Mouse (Mus musculus) erythroblast, embryonic 14.5 days (primary cell): ENCODE data around the gene Pbx2. TPM values are rescaled to one million over a fixed set of nuclear protein-coding genes. Genes with fewer than 3 reads are reported as not detected.

Experiments used
- H3K27me3 ChIP-seq: 2 replicates; pipeline ENCODE4 v1.6.1; 2012; ENCODE audit warnings: inconsistent platforms; ENCODE audit not compliant: control insufficient read depth
- H3K36me3 ChIP-seq: 2 replicates; pipeline ENCODE4 v1.6.1; 2012; ENCODE audit warnings: mild to moderate bottlenecking, inconsistent platforms; ENCODE audit not compliant: control insufficient read depth
- H3K4me1 ChIP-seq: 2 replicates; pipeline ENCODE4 v1.6.1; 2012; ENCODE audit warnings: inconsistent platforms; ENCODE audit not compliant: control insufficient read depth
- H3K4me3 ChIP-seq: replicated peaks from 2 replicates; pipeline ENCODE3; 2012; ENCODE audit warnings: moderate library complexity, mild to moderate bottlenecking, inconsistent platforms
- H3K9me3 ChIP-seq: 2 replicates; pipeline ENCODE4 v1.6.1; 2012; ENCODE audit warnings: low read length, inconsistent platforms, mixed read lengths; ENCODE audit not compliant: control insufficient read depth
- GATA1 ChIP-seq: IDR thresholded peaks from 2 replicates; pipeline ENCODE4 v1.6.1; 2012; ENCODE audit warnings: low read length, inconsistent platforms, mixed read lengths
- TAL1 ChIP-seq: IDR thresholded peaks from 3 replicates; pipeline ENCODE4 v1.6.1; 2012; ENCODE audit warnings: low read length, inconsistent platforms, mixed read lengths
- polyA plus RNA-seq: library from polyadenylated mRNA; stranded (reverse); fragments of >175 nt; gene quantifications from 2 replicates; pipeline ENCODE4 v1.2.3, GENCODE M21; 2012

The Pbx2 gene
- polyA plus RNA-seq, 1 experiment: 11.5 TPM

DNA sequence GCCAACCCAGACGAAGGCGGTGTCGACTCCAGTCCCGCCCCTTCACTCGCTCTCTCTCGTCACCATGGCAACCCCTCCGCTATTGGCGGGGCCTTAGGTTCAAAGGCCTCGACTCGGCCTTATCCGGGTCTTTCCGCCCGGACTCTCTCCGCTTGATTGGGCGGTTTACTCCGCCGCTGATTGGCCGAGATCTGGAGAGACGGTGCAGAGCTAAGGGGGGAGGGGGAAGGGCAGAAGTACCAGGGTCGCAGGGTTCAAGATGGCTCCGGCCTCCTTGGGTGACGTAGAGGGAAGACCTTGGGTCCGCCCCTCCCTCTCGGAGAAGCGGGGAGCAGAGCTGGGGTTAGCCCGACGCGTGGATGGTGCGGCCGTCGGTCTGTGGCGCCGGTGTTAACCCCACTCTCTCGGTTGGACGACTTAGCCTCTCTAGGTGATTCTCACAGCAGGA, 13.0 kb downstream of the Pbx2 start, which contains the start of gene Agpat1:
Agpat1 (plus strand) TSS at position 202 of the 448 bp plus-strand sequence.
- Histone ChIP-seq H3K36me3 (peaks cover 44% of the 10 kb centered on the region), H3K27me3 (no peaks in the 10 kb centered on the region), H3K4me1 (peaks cover 76% of the 10 kb centered on the region), H3K9me3 (no peaks in the 10 kb centered on the region), H3K4me3 (peak within 1 kb of the TSS; percentile 94)
- no peak for TF ChIP-seq GATA1
- no peak for TF ChIP-seq TAL1

DNA sequence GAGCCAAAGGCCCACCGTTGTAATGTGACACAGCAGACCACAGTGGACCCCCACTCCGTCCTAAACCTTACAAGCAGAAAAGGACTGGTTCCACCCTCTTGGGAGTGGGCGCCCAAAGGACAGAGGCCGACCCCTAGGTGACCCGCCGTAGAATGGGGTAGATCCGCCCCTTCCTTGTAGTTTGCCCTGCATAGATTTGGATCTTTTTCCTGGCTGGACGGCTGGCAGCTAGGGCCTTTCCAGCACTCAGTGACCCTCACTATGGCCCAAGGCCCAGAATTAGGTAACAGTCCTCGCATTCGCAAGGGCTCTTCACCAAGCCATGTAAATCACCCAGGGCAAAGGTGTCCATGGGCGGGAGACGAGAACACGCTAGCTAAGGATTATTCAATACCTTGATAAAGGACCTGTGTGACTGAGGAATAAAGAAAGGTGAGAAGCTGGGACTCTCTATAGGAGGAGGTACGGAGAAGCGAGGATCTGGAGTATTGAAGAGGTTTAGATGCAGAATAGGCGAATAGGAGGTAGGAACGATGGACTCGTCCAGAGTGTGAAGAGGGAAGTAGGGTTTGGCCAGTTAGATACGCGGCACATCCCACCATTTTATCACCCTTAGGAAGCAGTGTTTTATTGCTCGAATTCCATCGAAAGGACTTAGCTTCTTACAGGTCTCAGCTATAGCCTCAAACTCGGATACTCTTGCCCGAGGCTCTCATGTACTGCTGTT, 13.6 kb downstream of the Pbx2 start:
- H3K36me3 ChIP-seq: peaks cover 41% of the 10 kb centered on the region
- no peaks in the 10 kb centered on the region for H3K9me3 ChIP-seq
- H3K27me3 ChIP-seq: no peaks in the 10 kb centered on the region
- H3K4me1 ChIP-seq: peaks cover 74% of the 10 kb centered on the region
- TF ChIP-seq TAL1 (no peak), GATA1 (no peak)
- peak overlapping the region; percentile 94 for H3K4me3 ChIP-seq

DNA sequence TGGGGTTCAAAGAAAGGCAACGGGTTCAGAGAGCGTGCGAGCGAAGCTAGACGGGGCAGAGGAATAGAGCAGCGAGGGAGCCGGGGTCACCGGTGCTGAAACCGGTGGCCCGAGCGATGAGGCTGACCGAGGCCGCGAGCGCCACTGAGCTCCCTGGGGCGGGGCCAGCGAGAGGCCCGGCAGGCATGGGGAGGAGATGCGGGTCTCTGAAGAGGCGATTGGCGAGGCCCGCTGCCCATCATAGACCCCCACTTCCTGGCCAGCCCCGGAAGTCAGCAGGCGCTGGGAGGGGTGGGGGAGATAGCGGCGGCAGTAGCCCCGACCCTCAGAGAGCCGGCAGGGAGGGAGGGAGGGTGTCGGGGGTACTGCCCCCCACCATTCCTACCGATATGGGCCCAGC, 14.5 kb downstream of the Pbx2 start:
- no peak for TF ChIP-seq TAL1
- TF ChIP-seq GATA1: no peak
- Histone ChIP-seq H3K9me3 (no peaks in the 10 kb centered on the region), H3K4me3 (peak overlapping the region; percentile 94), H3K27me3 (no peaks in the 10 kb centered on the region), H3K36me3 (peaks cover 39% of the 10 kb centered on the region), H3K4me1 (peaks cover 68% of the 10 kb centered on the region)

DNA sequence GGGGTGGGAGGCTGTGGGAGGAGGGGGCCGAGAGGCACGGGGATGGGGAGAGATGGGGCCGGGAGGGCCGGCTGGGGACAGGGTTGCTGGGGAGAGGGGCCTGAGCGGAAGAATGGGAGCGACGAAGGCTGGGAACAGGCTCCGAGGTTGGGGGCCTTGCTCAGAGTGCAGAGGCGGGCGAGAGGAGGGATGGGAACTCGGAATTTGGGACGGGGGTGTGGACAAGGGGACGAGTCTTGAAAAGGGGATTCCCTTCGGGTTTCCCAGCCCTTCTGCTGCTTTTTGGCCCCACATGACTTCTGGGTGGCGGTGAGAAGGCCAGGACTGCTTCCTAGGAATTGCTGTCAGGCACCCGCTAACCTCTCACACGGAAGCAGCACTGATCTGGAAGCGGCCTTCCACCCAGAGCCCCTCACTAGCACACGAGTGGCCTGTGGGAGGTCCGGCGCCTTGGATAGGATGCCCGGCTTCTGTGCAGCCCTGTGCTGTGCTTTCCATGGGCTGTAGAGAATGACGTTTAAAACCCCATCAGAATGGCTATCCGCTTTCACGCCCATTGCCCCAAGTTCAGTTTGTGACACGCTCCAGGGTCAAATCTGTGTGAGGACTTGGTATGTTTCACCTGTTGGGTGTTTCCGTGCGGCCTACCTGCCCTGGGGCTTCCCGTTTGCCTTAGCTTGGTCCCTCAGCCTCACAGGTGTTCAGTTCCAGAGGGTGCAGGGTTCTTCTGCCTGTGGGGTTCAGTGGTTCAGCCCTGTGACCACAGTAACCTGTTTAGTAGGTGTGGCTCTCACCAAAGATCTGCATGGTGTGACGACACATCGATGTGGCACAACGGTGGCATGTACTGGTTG, 15.3 kb downstream of the Pbx2 start:
- no peaks in the 10 kb centered on the region for H3K9me3 ChIP-seq
- H3K4me3 ChIP-seq: peak overlapping the region; percentile 94
- no peaks in the 10 kb centered on the region for H3K27me3 ChIP-seq
- peaks cover 66% of the 10 kb centered on the region for H3K4me1 ChIP-seq
- no peak for TF ChIP-seq GATA1
- no peak for TF ChIP-seq TAL1
- peaks cover 40% of the 10 kb centered on the region for H3K36me3 ChIP-seq

DNA sequence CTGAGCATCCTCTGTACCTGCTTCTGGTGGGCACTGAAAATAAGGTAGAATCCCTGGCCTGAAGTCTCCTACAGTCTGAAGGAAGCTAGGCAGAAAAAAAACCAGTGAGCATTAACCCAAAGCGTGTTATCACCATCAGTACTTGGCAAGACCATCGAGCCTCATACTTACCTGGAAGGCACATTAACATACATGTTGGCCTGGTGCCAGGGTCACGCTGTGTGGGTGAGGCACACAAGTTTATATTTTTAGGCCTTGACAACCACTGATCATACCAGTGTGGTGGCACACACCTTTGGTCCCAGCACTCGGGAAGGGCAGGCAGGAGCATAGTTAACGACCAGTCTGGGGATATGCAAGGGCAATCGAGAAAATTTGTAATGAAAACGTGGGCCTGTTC, 16.9 kb downstream of the Pbx2 start:
- Histone ChIP-seq H3K4me1 (peaks cover 56% of the 10 kb centered on the region), H3K4me3 (no peak overlapping the region)
- TF ChIP-seq GATA1: no peak
- no peak for TF ChIP-seq TAL1

DNA sequence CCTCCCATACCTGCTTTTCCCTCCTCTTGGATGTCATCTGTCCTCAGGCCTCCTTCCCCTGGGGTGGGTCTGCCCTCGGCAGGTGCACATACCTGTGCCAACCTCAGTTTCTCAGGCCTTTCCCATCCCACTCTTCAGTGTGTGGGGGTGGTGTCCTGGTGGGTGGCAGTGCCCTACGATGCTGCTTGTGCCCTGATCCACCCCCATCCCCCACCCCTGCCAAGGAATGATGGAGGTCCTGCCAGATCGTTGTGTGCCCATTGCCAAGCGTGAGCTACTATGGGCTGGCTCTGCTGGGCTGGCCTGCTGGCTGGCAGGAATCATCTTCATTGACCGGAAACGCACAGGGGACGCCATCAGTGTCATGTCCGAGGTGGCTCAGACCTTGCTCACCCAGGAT, 20.0 kb downstream of the Pbx2 start:
- H3K9me3 ChIP-seq: no peaks in the 10 kb centered on the region
- H3K27me3 ChIP-seq: no peaks in the 10 kb centered on the region
- peaks cover 43% of the 10 kb centered on the region for H3K4me1 ChIP-seq
- H3K36me3 ChIP-seq: peaks cover 68% of the 10 kb centered on the region
- TF ChIP-seq GATA1: no peak
- TF ChIP-seq TAL1: no peak
- no peak overlapping the region for H3K4me3 ChIP-seq

More for the DNA sequence above, 16.9 kb downstream of the Pbx2 start:
- no peaks in the 10 kb centered on the region for H3K9me3 ChIP-seq
- peaks cover 47% of the 10 kb centered on the region for H3K36me3 ChIP-seq
- H3K27me3 ChIP-seq: no peaks in the 10 kb centered on the region

DNA sequence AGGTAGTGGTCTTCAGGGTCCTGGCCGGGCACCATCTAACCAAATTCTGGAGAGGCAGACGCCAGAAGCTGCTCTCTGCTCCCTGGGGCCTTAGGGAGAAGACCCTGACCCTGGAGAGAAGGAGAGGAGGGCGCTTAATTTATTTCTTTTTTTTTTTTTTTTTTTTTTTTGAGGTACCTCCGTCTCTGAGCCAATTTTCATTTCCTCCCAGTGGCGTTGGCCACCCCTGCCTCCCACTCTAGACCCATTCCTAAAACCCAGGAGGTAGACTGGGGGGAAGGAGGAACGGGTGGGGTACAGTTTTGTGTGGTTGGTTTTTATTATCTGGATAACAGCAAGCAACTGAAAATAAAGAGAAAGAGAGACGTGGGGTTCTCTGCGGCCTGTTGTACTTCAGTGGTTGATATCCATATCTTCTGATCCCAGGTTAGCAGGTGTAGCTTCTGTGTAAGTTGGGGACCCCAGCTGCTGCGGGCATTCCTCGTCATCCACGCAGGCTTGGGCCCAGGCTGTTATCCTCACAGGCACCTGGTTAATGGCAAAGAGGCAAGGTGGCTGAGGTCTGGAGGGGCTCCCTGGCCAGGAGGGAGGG, 22.1 kb downstream of the Pbx2 start:
- H3K4me1 ChIP-seq: peaks cover 23% of the 10 kb centered on the region
- no peak for TF ChIP-seq TAL1
- TF ChIP-seq GATA1: no peak
- H3K4me3 ChIP-seq: no peak overlapping the region
- no peaks in the 10 kb centered on the region for H3K9me3 ChIP-seq
- H3K27me3 ChIP-seq: no peaks in the 10 kb centered on the region
- peaks cover 65% of the 10 kb centered on the region for H3K36me3 ChIP-seq

GRCm38 (mm10) chr17:34613830-34614229, 22.8 kb downstream of the Pbx2 start:
- Histone ChIP-seq H3K36me3 (peaks cover 59% of the 10 kb centered on the region), H3K27me3 (no peaks in the 10 kb centered on the region), H3K9me3 (no peaks in the 10 kb centered on the region), H3K4me1 (peaks cover 17% of the 10 kb centered on the region), H3K4me3 (no peak overlapping the region)
- TF ChIP-seq TAL1: no peak

DNA sequence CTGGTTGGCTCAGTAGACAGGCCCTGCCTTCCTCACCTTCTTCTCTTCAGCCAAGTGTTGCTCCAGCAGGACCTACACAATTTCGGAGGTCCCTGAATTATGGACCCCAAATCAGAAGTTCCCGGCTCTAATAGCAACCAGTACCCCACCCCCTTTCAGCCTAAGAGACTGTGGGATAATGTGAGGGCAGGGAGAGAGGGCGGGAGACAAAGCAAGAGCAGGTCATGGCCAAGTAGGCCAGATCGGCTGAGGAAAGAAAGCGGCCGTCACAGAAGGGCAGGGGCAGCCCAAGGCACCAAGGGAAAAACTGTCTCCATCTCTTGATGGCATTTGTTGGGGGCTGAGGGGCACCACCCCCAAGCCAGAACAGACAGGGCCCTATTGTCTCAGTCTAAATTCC, 24.8 kb downstream of the Pbx2 start, which contains the start of gene Egfl8:
Egfl8 (minus strand) TSS at position 101 of the 400 bp plus-strand sequence.
- Histone ChIP-seq H3K4me3 (no peak within 1 kb of the TSS), H3K4me1 (peaks cover 17% of the 10 kb centered on the region), H3K9me3 (no peaks in the 10 kb centered on the region), H3K27me3 (no peaks in the 10 kb centered on the region), H3K36me3 (peaks cover 51% of the 10 kb centered on the region)
- TF ChIP-seq GATA1: no peak
- TF ChIP-seq TAL1: no peak
